Comparison of ENCODE assay signal across 16 mouse cellular contexts in genomic region chr15:78078206-78078605, GRCm38 (mm10). TPM values are rescaled to one million over a fixed set of nuclear protein-coding genes. Genes with fewer than 3 reads are reported as not detected.
DNase-seq lines count a peak whose midpoint lies in the region; ATAC-seq lines count a peak whose summit lies in the region.
"Had no signal": no experiment of that assay in that cellular context is flagged by ENCODE, and none has a peak within 500 bp of the region (broad histone marks: within the 10 kb centered on the region; RNA-seq: fewer than 3 reads in every experiment).

No protein-coding gene starts in this region.

- 0 out of 2 replicates have a peak, but pooled peaks have one; percentile 9 for ATAC-seq in hindbrain, embryonic 15.5 days (ENCODE audit: low FRiP score, low read depth)
- ATAC-seq in hindbrain, embryonic 16.5 days = no peak
- no peak for ATAC-seq in neural tube, embryonic 15.5 days (ENCODE audit: low FRiP score)
- ATAC-seq: forebrain, postnatal 0 days; intestine, postnatal 0 days had no signal

- peak overlapping the region; percentile 45 for H3K27ac ChIP-seq in hindbrain, embryonic 15.5 days (replicated peaks)
- no peak overlapping the region; the same call in 1 of the 2 replicates for H3K27ac ChIP-seq in hindbrain, embryonic 16.5 days (ENCODE audit: low read depth, low read length)
- H3K27ac ChIP-seq in neural tube, embryonic 15.5 days (replicated peaks) = no peak overlapping the region
- H3K27ac ChIP-seq: embryonic facial prominence, embryonic 12.5 days; embryonic facial prominence, embryonic 15.5 days; gastrocnemius, adult 2 months had no signal

- no peaks in the 10 kb centered on the region for H3K36me3 ChIP-seq in hindbrain, embryonic 15.5 days
- H3K36me3 ChIP-seq in hindbrain, embryonic 16.5 days (ENCODE audit: control insufficient read depth, insufficient read depth, low read length) = no peaks in the 10 kb centered on the region
- H3K36me3 ChIP-seq in neural tube, embryonic 15.5 days = no peaks in the 10 kb centered on the region
- H3K36me3 ChIP-seq: embryonic facial prominence, embryonic 12.5 days; embryonic facial prominence, embryonic 15.5 days had no signal

- no peak overlapping the region for H3K9ac ChIP-seq in hindbrain, embryonic 15.5 days
- no peak overlapping the region for H3K9ac ChIP-seq in hindbrain, embryonic 16.5 days (ENCODE audit: low read depth, low read length)
- H3K9ac ChIP-seq in neural tube, embryonic 15.5 days (replicated peaks) = no peak overlapping the region
- H3K9ac ChIP-seq: embryonic facial prominence, embryonic 12.5 days; embryonic facial prominence, embryonic 15.5 days; forebrain, postnatal 0 days had no signal

- H3K4me2 ChIP-seq in hindbrain, embryonic 15.5 days = no peak overlapping the region
- H3K4me2 ChIP-seq in hindbrain, embryonic 16.5 days (ENCODE audit: low read length) = no peak overlapping the region
- no peak overlapping the region for H3K4me2 ChIP-seq in neural tube, embryonic 15.5 days
- H3K4me2 ChIP-seq: embryonic facial prominence, embryonic 12.5 days; embryonic facial prominence, embryonic 15.5 days; heart, embryonic 11.5 days had no signal

- 57% methylated on average over 5 of the region's 5 CpGs for WGBS in hindbrain, embryonic 15.5 days
- WGBS in hindbrain, embryonic 16.5 days = 59% methylated on average over 5 of the region's 5 CpGs
- 58% methylated on average over 4 of the region's 5 CpGs for WGBS in neural tube, embryonic 15.5 days

- no peaks in the 10 kb centered on the region for H3K9me3 ChIP-seq in hindbrain, embryonic 15.5 days
- H3K9me3 ChIP-seq in hindbrain, embryonic 16.5 days (ENCODE audit: control insufficient read depth, low read length) = no peaks in the 10 kb centered on the region
- H3K9me3 ChIP-seq in neural tube, embryonic 15.5 days (replicated peaks) = no peaks in the 10 kb centered on the region
- H3K9me3 ChIP-seq: embryonic facial prominence, embryonic 12.5 days; embryonic facial prominence, embryonic 15.5 days had no signal

- DNase-seq in cerebellum, postnatal 10 days = peak; percentile 51
- DNase-seq in cerebellum, adult 9-11 months = no peak
- peak; percentile 51 for DNase-seq in MN1 (ENCODE audit: low spot score)
- DNase-seq: forebrain, postnatal 0 days; gastrocnemius, adult 2 months; heart, adult 11 months; kidney, adult 2 months had no signal

- H3K4me3 ChIP-seq in hindbrain, embryonic 15.5 days = no peak overlapping the region
- H3K4me3 ChIP-seq in hindbrain, embryonic 16.5 days (ENCODE audit: low read length) = no peak overlapping the region
- H3K4me3 ChIP-seq in neural tube, embryonic 15.5 days (replicated peaks) = no peak overlapping the region
- H3K4me3 ChIP-seq: embryonic facial prominence, embryonic 12.5 days; embryonic facial prominence, embryonic 15.5 days; gastrocnemius, adult 2 months had no signal

- H3K27me3 ChIP-seq in hindbrain, embryonic 15.5 days = no peaks in the 10 kb centered on the region
- no peaks in the 10 kb centered on the region for H3K27me3 ChIP-seq in hindbrain, embryonic 16.5 days (replicated peaks; ENCODE audit: control insufficient read depth, insufficient read depth, low read length)
- H3K27me3 ChIP-seq in neural tube, embryonic 15.5 days (replicated peaks) = no peaks in the 10 kb centered on the region
- H3K27me3 ChIP-seq: embryonic facial prominence, embryonic 12.5 days; embryonic facial prominence, embryonic 15.5 days had no signal

- peaks cover 26% of the 10 kb centered on the region for H3K4me1 ChIP-seq in hindbrain, embryonic 15.5 days (replicated peaks)
- peaks cover 14% of the 10 kb centered on the region for H3K4me1 ChIP-seq in hindbrain, embryonic 16.5 days (ENCODE audit: control insufficient read depth, insufficient read depth, low read depth, low read length)
- peaks cover 15% of the 10 kb centered on the region for H3K4me1 ChIP-seq in neural tube, embryonic 15.5 days
- H3K4me1 ChIP-seq: embryonic facial prominence, embryonic 12.5 days; embryonic facial prominence, embryonic 15.5 days had no signal

RNA-seq across cellular contexts. Expression of gene Cacng2, which starts 41.6 kb away (rescaled TPM):
- polyA plus RNA-seq in hindbrain, embryonic 15.5 days (2015; fragmentation: Nextera tagmentation; extraction: Ambion mirVana) = 16.5 and 17.4 TPM in 2 replicates
- polyA plus RNA-seq in hindbrain, embryonic 16.5 days (2015; fragmentation: Nextera tagmentation; extraction: Ambion mirVana) = 15.7 TPM in 2 replicates
- polyA plus RNA-seq in neural tube, embryonic 15.5 days (2015; fragmentation: Nextera tagmentation; extraction: Ambion mirVana) = 15.4 and 18.9 TPM in 2 replicates
- polyA plus RNA-seq: heart, embryonic 14.5 days; heart, postnatal 0 days had no signal
